Mouse (Mus musculus): ENCODE results near the gene Hesx1.

Hesx1 gene

GRCm38 (mm10) chr14:26994211-26994741 is at the start of gene Hesx1:
Gene Hesx1 (plus strand): TSS chr14:26994416.
- ChIA-PET CTCF (interaction anchor here in 3 of 4 experiments (0.7 to 1.7 kb wide), 6 partner anchors 11 to 37 kb away, joined by 3 to 11 read pairs (median 4); no protein-coding TSS in a partner anchor), POLR2A (interaction anchor here in 3 of 4 experiments (0.6 to 2.4 kb wide), 18 partner anchors 9 to 127 kb away, joined by 3 to 14 read pairs (median 4); partner anchors contain the start of genes Appl1 (in 2 of the 3) and Il17rd (in 1 of the 3))

GRCm38 (mm10) chr14:26956139-26956538 is 38.1 kb upstream of the Hesx1 start:
- ChIA-PET CTCF (interaction anchor here in 1 of 4 experiments (1.0 kb wide), 1 partner anchor 141 kb away, joined by 4 read pairs; no protein-coding TSS in a partner anchor), POLR2A (interaction anchor here (0.9 to 2.1 kb wide), 9 partner anchors 10 to 33 kb away, joined by 3 to 11 read pairs (median 4); partner anchors contain the start of gene Appl1 (in 1 of the 4))

GRCm38 (mm10) chr14:26960518-26960917 is 33.7 kb upstream of the Hesx1 start:
- ChIA-PET CTCF (interaction anchor here in 1 of 4 experiments (0.6 kb wide), 1 partner anchor 133 kb away, joined by 3 read pairs; no protein-coding TSS in a partner anchor), POLR2A (interaction anchor here in 3 of 4 experiments (0.6 to 2.2 kb wide), 8 partner anchors 9 to 214 kb away, joined by 3 to 17 read pairs (median 4); partner anchors contain the start of gene Appl1 (in 1 of the 3))

- ChIA-PET POLR2A (interaction anchor here in 3 of 4 experiments (0.6 to 5.6 kb wide), 25 partner anchors 8 to 1127 kb away, joined by 3 to 62 read pairs (median 8); partner anchors contain the start of genes Hesx1 (in 2 of the 3), Anxa11 (in 1 of the 3) and Slmap (in 1 of the 3)), CTCF (interaction anchor here in 2 of 4 experiments (1.3 to 1.4 kb wide), 3 partner anchors 61 to 294 kb away, joined by 3 read pairs; partner anchors contain the start of gene Il17rd (in 1 of the 2))
These were observed 25.1 kb upstream of the Hesx1 start for GRCm38 (mm10) chr14:26969164-26969563.

- ChIA-PET POLR2A (interaction anchor here (0.6 to 5.6 kb wide), 104 partner anchors 8 to 1128 kb away, joined by 3 to 62 read pairs (median 5); partner anchors contain the start of genes Hesx1 (in 3 of the 4), Il17rd (in 2 of the 4), Pde12 (in 2 of the 4) and Slmap (in 2 of the 4)), CTCF (interaction anchor here in 2 of 4 experiments (0.7 to 1.4 kb wide), 8 partner anchors 19 to 789 kb away, joined by 3 to 4 read pairs (median 4); partner anchors contain the start of gene Il17rd (in 1 of the 2))
These were observed 24.3 kb upstream of the Hesx1 start for GRCm38 (mm10) chr14:26969856-26970407.

- CTCF ChIA-PET = interaction anchor here in 2 of 4 experiments (0.6 to 1.3 kb wide), 8 partner anchors 18 to 788 kb away, joined by 3 to 4 read pairs (median 4); partner anchors contain the start of gene Il17rd (in 1 of the 2)
- POLR2A ChIA-PET = interaction anchor here (0.6 to 5.6 kb wide), 105 partner anchors 8 to 1128 kb away, joined by 3 to 62 read pairs (median 5); partner anchors contain the start of genes Hesx1 (in 3 of the 4), Il17rd (in 2 of the 4), Pde12 (in 2 of the 4) and Slmap (in 2 of the 4)
These were observed 23.7 kb upstream of the Hesx1 start for GRCm38 (mm10) chr14:26970439-26970932.

- ChIA-PET POLR2A (interaction anchor here in 3 of 4 experiments (0.8 to 5.6 kb wide), 50 partner anchors 8 to 437 kb away, joined by 3 to 62 read pairs (median 7); partner anchors contain the start of genes Hesx1 (in 2 of the 3), Il17rd (in 2 of the 3), Pde12 (in 2 of the 3) and Slmap (in 2 of the 3)), CTCF (interaction anchor here in 3 of 4 experiments (0.6 to 1.4 kb wide), 9 partner anchors 17 to 1285 kb away, joined by 3 to 4 read pairs (median 3); no protein-coding TSS in a partner anchor)
These were observed 23.0 kb upstream of the Hesx1 start, which contains the start of gene Appl1 for GRCm38 (mm10) chr14:26971106-26971789. Gene Appl1 (minus strand): TSS chr14:26971232.

GRCm38 (mm10) chr14:26973089-26973488 is 21.1 kb upstream of the Hesx1 start:
- CTCF ChIA-PET = interaction anchor here in 3 of 4 experiments (0.6 to 1.0 kb wide), 4 partner anchors 33 to 671 kb away, joined by 3 read pairs; no protein-coding TSS in a partner anchor
- POLR2A ChIA-PET = interaction anchor here in 2 of 4 experiments (0.7 to 1.5 kb wide), 8 partner anchors 10 to 79 kb away, joined by 3 to 7 read pairs (median 4); no protein-coding TSS in a partner anchor

GRCm38 (mm10) chr14:26975490-26975889 is 18.7 kb upstream of the Hesx1 start:
- CTCF ChIA-PET = interaction anchor here in 3 of 4 experiments (0.5 to 1.3 kb wide), 3 partner anchors 13 to 262 kb away, joined by 3 to 5 read pairs (median 5); no protein-coding TSS in a partner anchor
- POLR2A ChIA-PET = interaction anchor here in 2 of 4 experiments (0.9 to 1.8 kb wide), 10 partner anchors 10 to 306 kb away, joined by 3 to 9 read pairs (median 4); partner anchors contain the start of genes Hesx1 (in 2 of the 2) and Pde12 (in 1 of the 2)

- CTCF ChIA-PET = interaction anchor here in 1 of 4 experiments (0.5 kb wide), 1 partner anchor 262 kb away, joined by 3 read pairs; no protein-coding TSS in a partner anchor
- POLR2A ChIA-PET = interaction anchor here in 3 of 4 experiments (0.6 to 5.6 kb wide), 14 partner anchors 7 to 307 kb away, joined by 3 to 62 read pairs (median 4); partner anchors contain the start of genes Appl1 (in 2 of the 3), Hesx1 (in 1 of the 3) and Pde12 (in 1 of the 3)
These were observed 18.0 kb upstream of the Hesx1 start for GRCm38 (mm10) chr14:26976212-26976611.

- ChIA-PET CTCF (interaction anchor here in 1 of 4 experiments (1.3 kb wide), 1 partner anchor 302 kb away, joined by 5 read pairs; no protein-coding TSS in a partner anchor), POLR2A (interaction anchor here in 3 of 4 experiments (0.6 to 5.6 kb wide), 25 partner anchors 8 to 444 kb away, joined by 3 to 62 read pairs (median 4); partner anchors contain the start of gene Appl1 (in 2 of the 3))
These were observed 16.7 kb upstream of the Hesx1 start for GRCm38 (mm10) chr14:26977500-26977899.

- POLR2A ChIA-PET = interaction anchor here in 2 of 4 experiments (0.6 to 5.6 kb wide), 4 partner anchors 10 to 21 kb away, joined by 3 to 62 read pairs (median 24); partner anchors contain the start of gene Appl1 (in 2 of the 2)
These were observed 14.4 kb upstream of the Hesx1 start for GRCm38 (mm10) chr14:26979808-26980207.

GRCm38 (mm10) chr14:26981021-26981420 is 13.2 kb upstream of the Hesx1 start:
- POLR2A ChIA-PET = interaction anchor here in 3 of 4 experiments (0.7 to 5.6 kb wide), 5 partner anchors 11 to 77 kb away, joined by 3 to 62 read pairs (median 6); partner anchors contain the start of genes Appl1 (in 2 of the 3) and Hesx1 (in 1 of the 3)
- CTCF ChIA-PET = no interaction called here

More at GRCm38 (mm10) chr14:26979808-26980207, 14.4 kb upstream of the Hesx1 start:
- CTCF ChIA-PET = interaction anchor here in 2 of 4 experiments (0.9 to 1.0 kb wide), 2 partner anchors 8 to 9 kb away, joined by 3 to 4 read pairs; no protein-coding TSS in a partner anchor

GRCm38 (mm10) chr14:26981494-26982149 is 12.6 kb upstream of the Hesx1 start:
- ChIA-PET CTCF (no interaction called here), POLR2A (interaction anchor here in 3 of 4 experiments (0.7 to 5.6 kb wide), 5 partner anchors 11 to 77 kb away, joined by 3 to 62 read pairs (median 6); partner anchors contain the start of genes Appl1 (in 2 of the 3) and Hesx1 (in 1 of the 3))

GRCm38 (mm10) chr14:26982150-26982530 is 12.1 kb upstream of the Hesx1 start:
- POLR2A ChIA-PET = interaction anchor here in 1 of 4 experiments (1.2 to 2.0 kb wide), 2 partner anchors 9 to 11 kb away, joined by 4 to 6 read pairs; partner anchors contain the start of gene Hesx1
- CTCF ChIA-PET = no interaction called here

GRCm38 (mm10) chr14:26988694-26989093 is 5.5 kb upstream of the Hesx1 start:
- ChIA-PET POLR2A (interaction anchor here in 2 of 4 experiments (0.6 to 3.2 kb wide), 28 partner anchors 10 to 283 kb away, joined by 3 to 20 read pairs (median 4); partner anchors contain the start of genes Appl1 (in 1 of the 2) and Il17rd (in 1 of the 2)), CTCF (interaction anchor here (0.6 to 1.8 kb wide), 25 partner anchors 9 to 283 kb away, joined by 3 to 10 read pairs (median 4); partner anchors contain the start of gene Appl1 (in 1 of the 4))

All from embryonic stem cell, embryonic (primary cell).